Mouse (Mus musculus): ENCODE results near the gene Pbld1. TPM values are rescaled to one million over a fixed set of nuclear protein-coding genes. Genes with fewer than 3 reads are reported as not detected.

Pbld1 gene
- not detected in 2 replicates for polyA plus RNA-seq (2012; ENCODE audit: low replicate concordance)

DNA sequence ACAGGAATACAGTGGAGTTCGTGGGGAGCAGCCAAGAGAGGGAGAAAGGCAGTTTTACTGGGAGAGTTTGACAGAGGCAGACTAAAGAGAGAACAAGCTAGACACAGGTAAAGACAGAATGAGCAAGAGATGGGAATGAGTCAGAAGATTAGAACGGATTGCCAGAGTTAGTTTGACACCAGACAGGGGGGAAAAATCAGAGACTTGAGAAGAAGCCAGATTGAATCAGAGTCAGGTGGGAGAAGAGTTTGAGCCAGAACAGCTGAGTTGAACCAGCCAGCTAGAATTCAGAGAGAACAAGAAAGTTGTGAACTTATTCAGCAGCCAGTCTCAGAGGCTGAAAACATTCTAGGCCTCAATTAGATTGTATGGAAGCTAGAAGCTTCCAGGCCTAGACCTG, at the start of gene Pbld1:
TSS of gene Pbld1 (plus strand) at position 301 of the 400 bp plus-strand sequence.

DNA sequence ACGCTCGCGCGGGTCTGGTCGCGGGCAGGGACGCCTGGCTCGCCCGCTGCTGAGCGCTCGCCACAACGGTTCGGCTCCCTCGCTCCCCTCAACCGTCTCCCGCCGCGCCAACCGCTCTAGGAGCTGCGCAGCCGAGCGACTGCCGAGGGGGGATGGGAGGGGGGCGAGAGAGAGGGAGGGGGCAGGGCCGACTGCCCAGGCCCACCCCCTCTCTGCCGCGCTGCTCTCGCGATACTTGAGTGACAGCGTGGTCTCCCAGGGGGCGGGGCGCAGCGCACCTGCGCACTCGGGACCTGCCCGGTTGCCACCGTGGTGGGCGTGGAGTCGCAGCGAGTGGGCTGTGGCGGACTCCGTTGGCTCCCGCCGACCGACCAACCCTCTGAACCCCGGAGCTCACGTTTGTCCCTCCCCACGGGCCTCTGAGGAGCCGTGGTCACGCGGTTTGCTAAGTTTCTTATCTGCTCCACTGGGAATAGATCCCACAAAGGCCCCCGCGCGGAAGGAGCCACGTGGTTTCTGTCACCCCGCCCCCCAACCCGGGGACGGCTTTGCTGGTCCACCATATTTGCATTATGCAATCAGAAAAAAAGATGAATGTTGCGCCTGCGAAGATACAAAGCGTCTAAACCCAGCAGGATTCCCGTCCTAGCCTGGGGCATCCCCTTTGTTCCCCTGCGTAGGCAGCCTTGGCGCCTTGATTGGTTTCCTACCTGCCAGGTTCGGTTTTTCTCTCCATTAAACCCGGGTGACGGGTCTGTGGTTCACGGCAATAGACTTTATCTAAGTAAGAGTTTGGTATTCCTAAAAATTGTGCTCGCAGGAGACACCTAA, 36.0 kb upstream of the Pbld1 start, which contains the start of the genes Hnrnph3 and Pbld2:
TSS of gene Hnrnph3 (minus strand) at position 469 of the 831 bp plus-strand sequence.
TSS of gene Pbld2 (plus strand) at position 567 of the 831 bp plus-strand sequence.

DNA sequence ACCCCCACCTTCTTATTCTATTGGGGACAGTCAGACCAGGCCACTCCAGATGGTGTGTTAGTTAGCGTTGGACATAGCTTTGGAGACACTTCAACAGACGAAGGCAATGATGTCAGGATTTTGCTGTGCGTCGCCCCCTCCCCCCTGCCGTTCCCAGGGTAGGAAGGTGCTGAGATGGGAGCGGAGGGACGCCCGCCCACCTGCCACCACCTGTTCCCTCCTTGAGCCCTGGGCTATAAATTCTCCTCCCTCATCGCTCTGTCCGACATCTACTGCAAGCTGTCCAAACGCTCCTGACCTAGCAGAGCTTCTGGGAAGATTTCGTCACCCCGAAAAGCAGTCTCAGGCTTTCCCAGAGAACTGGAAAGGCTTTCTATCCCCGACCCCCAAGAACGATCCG, 39.6 kb downstream of the Pbld1 start, which contains the start of gene Atoh7:
TSS of gene Atoh7 (plus strand) at position 131 of the 400 bp plus-strand sequence.

Other genes starting within 250 kb of the Pbld1 start
- gene Tet1, start 151.2 kb upstream of the Pbld1 start, polyA plus RNA-seq (2012; ENCODE audit: low replicate concordance): 0.08 and 0.39 TPM in 2 replicates
- gene Slc25a16, start 139.5 kb upstream of the Pbld1 start, polyA plus RNA-seq (2012; ENCODE audit: low replicate concordance): 8.8 and 20.5 TPM in 2 replicates
- 6.0 and 9.1 TPM in 2 replicates for gene Dna2, start 113.1 kb upstream of the Pbld1 start, polyA plus RNA-seq (2012; ENCODE audit: low replicate concordance)
- gene Rufy2, start 79.9 kb upstream of the Pbld1 start, polyA plus RNA-seq (2012; ENCODE audit: low replicate concordance): 3.9 and 4.1 TPM in 2 replicates
- gene Hnrnph3, start 35.9 kb upstream of the Pbld1 start, polyA plus RNA-seq (2012; ENCODE audit: low replicate concordance): 15.2 and 16.7 TPM in 2 replicates
- not detected in 2 replicates for gene Pbld2, start 35.8 kb upstream of the Pbld1 start, polyA plus RNA-seq (2012; ENCODE audit: low replicate concordance)
- not detected in 2 replicates for gene Atoh7, start 39.5 kb downstream of the Pbld1 start, polyA plus RNA-seq (2012; ENCODE audit: low replicate concordance)
- 0.07 TPM in 1 of 2 replicates, not detected in the other for gene Mypn, start 143.8 kb downstream of the Pbld1 start, polyA plus RNA-seq (2012; ENCODE audit: low replicate concordance)
- gene Herc4, start 183.6 kb downstream of the Pbld1 start, polyA plus RNA-seq (2012; ENCODE audit: low replicate concordance): 25.4 and 53.0 TPM in 2 replicates